Mouse (Mus musculus) forebrain, postnatal 0 days (tissue): ENCODE measurements at regions not wholly inside any gene's neighbourhood (a gene's known extent, or its start where the extent isn't known, plus 50 kb on each side); places are given as distances from the start of the nearest gene placed in this dataset.

Experiments
- ATAC-seq: fragments of 200-750 bp; cut with Nextera tagmentation; 2 replicates; pipeline ENCODE4 v1.8.0; 2017; ENCODE audit warnings: mild to moderate bottlenecking, moderate library complexity
- DNase-seq: peaks from one replicate; pipeline ENCODE4 v3.0.0-alpha.2; 2015
- H3K27ac ChIP-seq: fragments of 300-500 bp; sonication (generic); 2 replicates; pipeline ENCODE4 v1.5.1; 2014; ENCODE audit warnings: low read depth, mild to moderate bottlenecking, antibody characterized with exemption, low read length, moderate library complexity, mixed read lengths
- H3K27me3 ChIP-seq: fragments of 300-500 bp; sonication (generic); 2 replicates; pipeline ENCODE4 v1.6.1; 2014; ENCODE audit warnings: mild to moderate bottlenecking, low read length, mixed read lengths; ENCODE audit not compliant: insufficient read depth
- H3K36me3 ChIP-seq: fragments of 300-500 bp; sonication (generic); 2 replicates; pipeline ENCODE4 v1.6.1; 2014; ENCODE audit warnings: mild to moderate bottlenecking, moderate library complexity; ENCODE audit not compliant: insufficient read depth
- H3K4me1 ChIP-seq: fragments of 300-500 bp; sonication (generic); 2 replicates; pipeline ENCODE4 v1.6.1; 2014; ENCODE audit warnings: antibody characterized with exemption; ENCODE audit not compliant: insufficient read depth
- H3K4me2 ChIP-seq: fragments of 300-500 bp; sonication (generic); 2 replicates; pipeline ENCODE4 v1.6.1; 2014; ENCODE audit warnings: low read depth, mild to moderate bottlenecking, moderate library complexity
- H3K4me3 ChIP-seq: fragments of 300-500 bp; sonication (generic); 2 replicates; pipeline ENCODE4 v1.5.1; 2014; ENCODE audit warnings: low read depth, low read length, mixed read lengths
- H3K9ac ChIP-seq: fragments of 300-500 bp; sonication (generic); 2 replicates; pipeline ENCODE4 v1.6.1; 2014; ENCODE audit warnings: mild to moderate bottlenecking
- H3K9me3 ChIP-seq: fragments of 300-500 bp; sonication (generic); 2 replicates; pipeline ENCODE4 v1.6.1; 2016; ENCODE audit warnings: low read length
- CTCF ChIP-seq: sonication (generic); IDR thresholded peaks from 2 replicates; pipeline ENCODE4 v1.5.1; 2016; ENCODE audit warnings: antibody characterized with exemption, control low read depth, low read depth
- whole genome bisulfite sequencing: fragments of 180-500 bp; shearing (Covaris S2); extraction: QIAGEN DNeasy Blood & Tissue Kit; methylation state at CpG from one replicate; pipeline ENCODE4 v1.1.7; 2014; 5-methylcytosine and 5-hydroxymethylcytosine counted together

DNA sequence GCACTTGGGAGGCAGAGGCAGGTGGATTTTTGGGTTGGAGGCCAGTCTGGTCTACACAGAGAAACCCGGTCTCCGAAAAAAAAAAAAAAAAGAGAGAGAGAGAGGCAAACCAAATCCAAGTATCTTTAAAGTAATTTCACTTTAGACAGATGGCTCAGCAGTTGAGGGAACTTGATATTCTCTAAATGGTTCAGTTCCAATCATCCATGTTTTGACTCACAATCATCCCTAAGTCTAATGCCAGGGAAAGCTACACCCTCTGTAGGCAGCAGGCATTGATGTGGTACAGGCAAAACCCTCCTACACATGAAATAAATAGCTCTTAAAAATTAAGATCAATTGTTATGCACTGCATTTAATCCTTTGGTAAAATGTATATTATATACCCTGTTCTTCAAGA is 248.8 kb upstream of the Gm5152 start:
- Histone ChIP-seq H3K4me1 (no peaks in the 10 kb centered on the region), H3K4me3 (no peak overlapping the region), H3K27me3 (no peaks in the 10 kb centered on the region), H3K4me2 (no peak overlapping the region), H3K9ac (no peak overlapping the region), H3K9me3 (no peaks in the 10 kb centered on the region), H3K36me3 (no peaks in the 10 kb centered on the region), H3K27ac (no peak overlapping the region)
- WGBS: 88% methylated on average over 2 of the region's 2 CpGs
- no peak for TF ChIP-seq CTCF
- DNase-seq: no peak
- ATAC-seq: peak; percentile 54; the same call in 1 of the 2 replicates

DNA sequence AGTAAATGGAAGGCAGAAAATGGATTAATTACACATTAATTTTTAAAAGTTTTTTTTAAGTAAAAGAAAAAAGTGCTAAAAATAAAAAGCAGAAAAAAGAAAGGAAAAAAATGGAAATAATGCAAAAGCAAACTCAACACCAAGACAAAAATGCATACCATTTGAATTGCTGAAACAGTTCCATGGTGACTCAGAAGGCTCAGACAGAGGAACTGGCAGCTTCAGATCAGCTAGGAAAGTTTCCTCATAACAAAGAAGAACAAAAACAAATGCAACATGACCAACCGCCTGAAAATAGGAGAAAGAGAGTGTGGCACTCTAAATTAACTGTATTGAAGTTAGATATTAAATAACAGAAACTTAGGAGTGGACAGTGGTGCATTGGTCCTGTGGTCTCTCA is 231.7 kb upstream of the Gm5152 start:
- no peaks in the 10 kb centered on the region for H3K36me3 ChIP-seq
- H3K27ac ChIP-seq: no peak overlapping the region
- H3K4me1 ChIP-seq: no peaks in the 10 kb centered on the region
- ATAC-seq: no peak
- no peak for TF ChIP-seq CTCF
- no peak overlapping the region for H3K9ac ChIP-seq
- 67% methylated on average over 1 of the region's 1 CpGs for WGBS
- H3K4me3 ChIP-seq: no peak overlapping the region
- DNase-seq: no peak
- H3K9me3 ChIP-seq: no peaks in the 10 kb centered on the region
- no peaks in the 10 kb centered on the region for H3K27me3 ChIP-seq
- no peak overlapping the region for H3K4me2 ChIP-seq

DNA sequence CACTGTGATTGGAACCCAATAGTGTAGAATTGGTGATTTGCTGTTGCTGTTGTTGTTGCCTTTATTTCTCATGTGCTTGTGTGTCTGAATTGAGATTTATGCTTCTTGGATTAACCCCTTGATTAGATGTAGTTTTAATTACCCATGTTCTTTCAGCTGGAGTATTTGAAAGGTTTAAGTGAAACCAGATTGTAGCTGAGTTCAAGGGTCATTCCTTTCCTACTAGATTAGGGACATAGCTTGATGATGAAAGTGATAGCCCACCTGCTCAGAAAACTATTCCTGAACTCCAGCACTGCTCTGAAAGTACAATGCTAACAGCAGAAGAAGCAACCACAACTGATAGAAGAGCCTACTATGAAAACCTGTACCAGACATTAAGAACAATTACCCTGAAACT is 231.1 kb upstream of the Gm5152 start:
- no peaks in the 10 kb centered on the region for H3K36me3 ChIP-seq
- ATAC-seq: no peak
- H3K9me3 ChIP-seq: no peaks in the 10 kb centered on the region
- H3K4me1 ChIP-seq: no peaks in the 10 kb centered on the region
- H3K9ac ChIP-seq: no peak overlapping the region
- no peak overlapping the region for H3K27ac ChIP-seq
- DNase-seq: no peak
- no peaks in the 10 kb centered on the region for H3K27me3 ChIP-seq
- no peak for TF ChIP-seq CTCF
- no peak overlapping the region for H3K4me3 ChIP-seq
- no peak overlapping the region for H3K4me2 ChIP-seq

DNA sequence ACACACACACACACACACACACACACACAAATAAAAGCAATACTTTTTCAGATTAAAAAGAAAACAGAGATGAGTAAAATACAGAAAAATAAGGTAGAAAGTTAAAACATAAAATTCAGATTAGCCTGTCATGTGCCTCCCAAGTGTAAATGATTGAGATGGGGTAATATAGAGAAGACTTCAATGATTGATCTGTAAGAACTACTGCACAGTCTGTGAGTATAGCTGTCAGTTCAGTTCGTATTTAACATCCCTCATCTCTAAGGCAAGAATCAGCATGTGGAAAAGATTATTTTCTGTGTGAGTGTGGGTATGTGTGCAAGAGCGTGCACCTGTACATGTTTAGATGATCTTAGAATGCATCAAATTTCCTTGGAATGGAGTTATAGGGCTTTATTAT is 200.3 kb upstream of the Gm5152 start:
- Histone ChIP-seq H3K4me2 (no peak overlapping the region), H3K36me3 (no peaks in the 10 kb centered on the region), H3K27me3 (no peaks in the 10 kb centered on the region), H3K4me3 (no peak overlapping the region), H3K4me1 (no peaks in the 10 kb centered on the region), H3K9ac (no peak overlapping the region), H3K9me3 (no peaks in the 10 kb centered on the region), H3K27ac (no peak overlapping the region)
- WGBS: 73% methylated on average over 2 of the region's 2 CpGs
- DNase-seq: no peak
- no peak for ATAC-seq
- TF ChIP-seq CTCF: no peak

DNA sequence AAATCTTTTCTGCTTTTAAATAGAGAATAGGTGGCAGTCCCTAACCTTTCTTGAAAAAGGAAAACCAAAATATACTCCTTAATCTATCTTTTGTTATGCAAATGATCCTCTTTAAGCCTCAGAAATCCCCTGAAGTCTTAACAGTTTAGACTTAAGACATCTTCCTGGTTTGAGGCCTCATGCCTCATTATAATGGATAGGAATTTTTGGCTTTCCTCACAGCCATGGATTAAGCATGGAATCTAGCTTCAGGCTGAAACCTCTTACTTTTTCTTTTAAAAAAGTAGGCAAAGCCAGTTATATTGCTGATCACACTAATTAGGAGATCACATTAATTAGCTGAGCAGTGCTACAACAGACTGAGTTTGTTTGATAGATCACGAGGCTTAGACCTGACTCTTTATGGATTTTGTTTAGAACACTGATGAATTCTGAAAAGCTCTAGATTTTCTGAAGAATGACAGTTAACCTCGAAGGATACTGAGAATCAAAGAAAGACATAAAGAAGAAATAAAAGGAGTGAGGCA is 171.4 kb upstream of the Gm5152 start:
- Histone ChIP-seq H3K9me3 (no peaks in the 10 kb centered on the region), H3K27ac (no peak overlapping the region), H3K4me3 (no peak overlapping the region), H3K4me2 (no peak overlapping the region), H3K36me3 (no peaks in the 10 kb centered on the region), H3K4me1 (no peaks in the 10 kb centered on the region), H3K9ac (no peak overlapping the region), H3K27me3 (no peaks in the 10 kb centered on the region)
- ATAC-seq (no peak), DNase-seq (no peak)
- 6% methylated on average over 2 of the region's 2 CpGs for WGBS
- TF ChIP-seq CTCF: no peak

DNA sequence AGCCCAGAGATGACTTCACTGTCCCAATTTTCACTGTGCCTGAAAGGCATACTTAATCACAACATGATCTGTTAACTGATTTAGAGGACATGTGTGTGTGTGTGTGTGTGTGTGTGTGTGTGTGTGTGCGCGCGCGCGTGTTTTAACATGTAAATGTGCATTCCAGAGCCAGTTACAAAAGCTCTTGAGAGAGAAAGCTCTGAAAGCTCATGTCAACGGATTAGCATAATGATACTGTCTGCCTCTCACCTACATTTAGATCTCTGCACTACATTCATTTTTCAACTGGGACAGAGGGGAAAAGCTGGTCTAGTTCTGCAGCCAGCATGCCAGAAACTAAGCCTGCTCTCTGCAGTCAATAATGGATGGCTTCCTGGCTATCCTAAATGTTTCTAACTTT is 170.6 kb upstream of the Gm5152 start:
- no peak for TF ChIP-seq CTCF
- Histone ChIP-seq H3K27me3 (no peaks in the 10 kb centered on the region), H3K36me3 (no peaks in the 10 kb centered on the region), H3K9me3 (no peaks in the 10 kb centered on the region), H3K4me2 (no peak overlapping the region), H3K4me3 (no peak overlapping the region), H3K4me1 (no peaks in the 10 kb centered on the region), H3K27ac (no peak overlapping the region), H3K9ac (no peak overlapping the region)
- 18% methylated on average over 6 of the region's 6 CpGs for WGBS
- DNase-seq (peak; percentile 9), ATAC-seq (peak; percentile 67)

DNA sequence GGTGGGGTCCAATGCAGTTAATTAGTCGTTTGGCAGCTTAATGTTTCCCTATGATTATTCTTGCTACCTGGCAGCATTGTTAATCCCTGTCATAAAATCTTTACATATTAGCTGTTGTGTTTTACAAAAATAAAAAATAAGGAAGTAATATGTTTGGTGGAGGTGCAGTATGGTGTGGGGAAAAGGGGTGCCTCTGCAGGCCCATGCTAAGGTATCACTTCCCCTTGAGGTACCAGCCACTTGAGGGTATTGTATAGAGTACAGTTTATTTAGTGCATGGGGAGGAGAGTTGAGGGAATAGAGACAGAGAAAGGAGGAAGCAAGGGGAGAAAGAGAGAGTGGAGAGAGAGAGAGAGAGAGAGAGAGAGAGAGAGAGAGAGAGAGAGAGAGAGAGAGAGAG is 167.7 kb upstream of the Gm5152 start:
- no peaks in the 10 kb centered on the region for H3K4me1 ChIP-seq
- H3K9me3 ChIP-seq: no peaks in the 10 kb centered on the region
- no peak overlapping the region for H3K27ac ChIP-seq
- no peaks in the 10 kb centered on the region for H3K27me3 ChIP-seq
- ATAC-seq (no peak), DNase-seq (no peak)
- H3K36me3 ChIP-seq: no peaks in the 10 kb centered on the region
- H3K4me3 ChIP-seq: no peak overlapping the region
- no peak overlapping the region for H3K9ac ChIP-seq
- WGBS: 66% methylated on average over 1 of the region's 1 CpGs
- TF ChIP-seq CTCF: no peak
- H3K4me2 ChIP-seq: no peak overlapping the region

DNA sequence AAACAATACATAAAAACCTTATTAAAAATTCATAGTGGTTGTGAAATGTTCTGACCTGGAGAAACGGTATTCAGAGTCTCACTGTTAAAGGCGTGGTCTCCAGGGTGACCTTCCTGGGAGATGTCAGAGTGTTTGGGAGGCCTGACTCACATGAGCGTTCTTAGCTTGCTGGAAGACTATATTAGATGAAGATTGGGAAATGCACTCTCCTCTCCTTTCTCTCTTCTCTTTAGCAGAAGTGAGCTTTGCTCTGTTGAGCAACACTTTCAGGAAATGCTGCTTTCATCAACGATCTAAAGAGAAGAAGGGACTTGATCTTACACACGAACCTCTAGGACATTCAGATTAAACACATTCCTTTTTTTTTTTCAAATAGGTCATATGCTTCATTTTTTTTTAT is 147.2 kb upstream of the Gm5152 start:
- Histone ChIP-seq H3K4me1 (no peaks in the 10 kb centered on the region), H3K27ac (no peak overlapping the region), H3K4me3 (no peak overlapping the region), H3K36me3 (no peaks in the 10 kb centered on the region), H3K9ac (no peak overlapping the region), H3K9me3 (no peaks in the 10 kb centered on the region), H3K27me3 (no peaks in the 10 kb centered on the region), H3K4me2 (no peak overlapping the region)
- DNase-seq (no peak), ATAC-seq (no peak)
- TF ChIP-seq CTCF: no peak
- 85% methylated on average over 5 of the region's 5 CpGs for WGBS
